Mouse (Mus musculus) gastrocnemius, adult 8-10 months (tissue): ENCODE measurements at regions not wholly inside any gene's neighbourhood (a gene's known extent, or its start where the extent isn't known, plus 50 kb on each side); places are given as distances from the start of the nearest gene placed in this dataset.
"Not testable (repeated sequence)": the region's sequence is repeated elsewhere in the genome, so short reads cannot be mapped to it uniquely, and the experiment has no call there.

ENCODE experiments used
- DNase-seq, 2 experiments: peaks; one replicate each; pipeline ENCODE4 v3.0.0; 2022; ENCODE audit warnings: low spot score in 2 of 2

GRCm38 (mm10) chr14:9492228-9492627, 826.2 kb upstream of the 4930452B06Rik start:
- no peak for DNase-seq

- no peak for DNase-seq
These were observed 822.5 kb upstream of the 4930452B06Rik start for GRCm38 (mm10) chr14:9488585-9488984.

GRCm38 (mm10) chr14:9478981-9479380, 812.9 kb upstream of the 4930452B06Rik start:
- no peak for DNase-seq

GRCm38 (mm10) chr14:9475169-9475568, 809.1 kb upstream of the 4930452B06Rik start:
- peak; percentile 20 to 26 for DNase-seq

- no peak for DNase-seq
These were observed 803.6 kb upstream of the 4930452B06Rik start for GRCm38 (mm10) chr14:9469686-9470085.

- DNase-seq = no peak
These were observed 802.6 kb upstream of the 4930452B06Rik start for GRCm38 (mm10) chr14:9468654-9469053.

- DNase-seq = no peak
These were observed 801.8 kb upstream of the 4930452B06Rik start for GRCm38 (mm10) chr14:9467690-9468458.

GRCm38 (mm10) chr14:9460006-9460405, 794.0 kb upstream of the 4930452B06Rik start:
- DNase-seq = no peak

GRCm38 (mm10) chr14:9458856-9459255, 792.8 kb upstream of the 4930452B06Rik start:
- no peak for DNase-seq

- DNase-seq = no peak
These were observed 791.9 kb upstream of the 4930452B06Rik start for GRCm38 (mm10) chr14:9457801-9458495.

GRCm38 (mm10) chr14:9455986-9456385, 789.9 kb upstream of the 4930452B06Rik start:
- DNase-seq = no peak

GRCm38 (mm10) chr14:9449942-9450341, 783.9 kb upstream of the 4930452B06Rik start:
- DNase-seq = peak; percentile 17 to 37

GRCm38 (mm10) chr14:9437896-9438295, 771.9 kb upstream of the 4930452B06Rik start:
- DNase-seq = no peak

GRCm38 (mm10) chr14:9435136-9435535, 769.1 kb upstream of the 4930452B06Rik start:
- no peak for DNase-seq

- DNase-seq = no peak
These were observed 767.1 kb upstream of the 4930452B06Rik start for GRCm38 (mm10) chr14:9433081-9433590.

- no peak for DNase-seq
These were observed 765.8 kb upstream of the 4930452B06Rik start for GRCm38 (mm10) chr14:9431798-9432197.

- no peak for DNase-seq
These were observed 745.9 kb upstream of the 4930452B06Rik start for GRCm38 (mm10) chr14:9411822-9412403.

- no peak for DNase-seq
These were observed 737.6 kb upstream of the 4930452B06Rik start for GRCm38 (mm10) chr14:9403688-9404087.

- no peak for DNase-seq
These were observed 734.8 kb upstream of the 4930452B06Rik start for GRCm38 (mm10) chr14:9400861-9401260.

- DNase-seq = peak; percentile 38 to 39
These were observed 727.3 kb upstream of the 4930452B06Rik start for GRCm38 (mm10) chr14:9393271-9393771.

GRCm38 (mm10) chr14:9389878-9390536, 724.0 kb upstream of the 4930452B06Rik start:
- not testable (repeated sequence) for DNase-seq
